Mouse (Mus musculus): Measurements from ENCODE around the gene Micall2. TPM values are rescaled to one million over a fixed set of nuclear protein-coding genes. Genes with fewer than 3 reads are reported as not detected.
"Not testable (repeated sequence)": the region's sequence is repeated elsewhere in the genome, so short reads cannot be mapped to it uniquely, and the experiment has no call there.

The Micall2 gene
- total and polyA plus RNA-seq, 2 experiments from 2014 or later, result 5.1 to 9.9 TPM

GRCm38 (mm10) chr5:139718540-139718939 lies 17.6 kb downstream of the Micall2 start:
- no peak for DNase-seq
- TF ChIP-seq CTCF (IDR thresholded peaks at IDR 0.05; ENCODE audit: low read depth), result no peak
- Histone ChIP-seq H3K4me2 (ENCODE audit: low read depth) (no peak overlapping the region), H3K9ac (no peak overlapping the region), H3K9me3 (ENCODE audit: low read length) (no peaks in the 10 kb centered on the region), H3K27ac (ENCODE audit: low read depth, low read length) (no peak overlapping the region), H3K4me3 (ENCODE audit: low read depth, low read length) (no peak overlapping the region), H3K4me1 (ENCODE audit: insufficient read depth) (no peaks in the 10 kb centered on the region), H3K27me3 (ENCODE audit: insufficient read depth, low read length) (no peaks in the 10 kb centered on the region), H3K36me3 (ENCODE audit: insufficient read depth) (no peaks in the 10 kb centered on the region)
- WGBS, result 57% methylated on average over 6 of the region's 6 CpGs
- ATAC-seq, result peak; percentile 16; the same call in 1 of the 2 replicates

GRCm38 (mm10) chr5:139717723-139718122 lies 18.4 kb downstream of the Micall2 start:
- H3K36me3 ChIP-seq (ENCODE audit: insufficient read depth), result no peaks in the 10 kb centered on the region
- DNase-seq (peak; percentile 34), ATAC-seq (no peak)
- no peak overlapping the region for H3K4me2 ChIP-seq (ENCODE audit: low read depth)
- no peak overlapping the region for H3K4me3 ChIP-seq (ENCODE audit: low read depth, low read length)
- no peaks in the 10 kb centered on the region for H3K4me1 ChIP-seq (ENCODE audit: insufficient read depth)
- 95% methylated on average over 2 of the region's 2 CpGs for WGBS
- no peaks in the 10 kb centered on the region for H3K9me3 ChIP-seq (ENCODE audit: low read length)
- no peak overlapping the region for H3K27ac ChIP-seq (ENCODE audit: low read depth, low read length)
- H3K9ac ChIP-seq, result no peak overlapping the region
- H3K27me3 ChIP-seq (ENCODE audit: insufficient read depth, low read length), result no peaks in the 10 kb centered on the region
- peak; percentile 73 for TF ChIP-seq CTCF (IDR thresholded peaks at IDR 0.05; ENCODE audit: low read depth)

GRCm38 (mm10) chr5:139706496-139706895 lies 29.6 kb downstream of the Micall2 start:
- no peak for TF ChIP-seq CTCF (IDR thresholded peaks at IDR 0.05; ENCODE audit: low read depth)
- no peak overlapping the region for H3K4me3 ChIP-seq (ENCODE audit: low read depth, low read length)
- H3K9me3 ChIP-seq (ENCODE audit: low read length), result no peaks in the 10 kb centered on the region
- H3K4me2 ChIP-seq (ENCODE audit: low read depth), result no peak overlapping the region
- WGBS, result 76% methylated on average over 10 of the region's 10 CpGs
- H3K9ac ChIP-seq, result no peak overlapping the region
- DNase-seq (no peak), ATAC-seq (no peak)
- H3K27me3 ChIP-seq (ENCODE audit: insufficient read depth, low read length), result no peaks in the 10 kb centered on the region
- H3K27ac ChIP-seq (ENCODE audit: low read depth, low read length), result no peak overlapping the region
- peaks cover 16% of the 10 kb centered on the region; the same call in 1 of the 2 replicates for H3K36me3 ChIP-seq (ENCODE audit: insufficient read depth)
- no peaks in the 10 kb centered on the region for H3K4me1 ChIP-seq (ENCODE audit: insufficient read depth)

GRCm38 (mm10) chr5:139702905-139703304 lies 33.2 kb downstream of the Micall2 start:
- WGBS, result 53% methylated on average over 2 of the region's 2 CpGs
- H3K27me3 ChIP-seq (ENCODE audit: insufficient read depth, low read length), result no peaks in the 10 kb centered on the region
- H3K9me3 ChIP-seq (ENCODE audit: low read length), result no peaks in the 10 kb centered on the region
- H3K4me1 ChIP-seq (ENCODE audit: insufficient read depth), result no peaks in the 10 kb centered on the region
- ATAC-seq (no peak), DNase-seq (no peak)
- H3K9ac ChIP-seq, result no peak overlapping the region
- no peak overlapping the region for H3K4me3 ChIP-seq (ENCODE audit: low read depth, low read length)
- peak; percentile 54 for TF ChIP-seq CTCF (IDR thresholded peaks at IDR 0.05; ENCODE audit: low read depth)
- no peak overlapping the region for H3K27ac ChIP-seq (ENCODE audit: low read depth, low read length)
- H3K4me2 ChIP-seq (ENCODE audit: low read depth), result no peak overlapping the region
- H3K36me3 ChIP-seq (ENCODE audit: insufficient read depth), result no peaks in the 10 kb centered on the region

GRCm38 (mm10) chr5:139702236-139702635 lies 33.9 kb downstream of the Micall2 start:
- no peak overlapping the region for H3K4me2 ChIP-seq (ENCODE audit: low read depth)
- WGBS, result 78% methylated on average over 10 of the region's 10 CpGs
- TF ChIP-seq CTCF (IDR thresholded peaks at IDR 0.05; ENCODE audit: low read depth), result no peak
- H3K9ac ChIP-seq, result no peak overlapping the region
- H3K27ac ChIP-seq (ENCODE audit: low read depth, low read length), result no peak overlapping the region
- H3K4me1 ChIP-seq (ENCODE audit: insufficient read depth), result no peaks in the 10 kb centered on the region
- no peak for ATAC-seq
- DNase-seq, result no peak
- no peaks in the 10 kb centered on the region for H3K36me3 ChIP-seq (ENCODE audit: insufficient read depth)
- H3K27me3 ChIP-seq (ENCODE audit: insufficient read depth, low read length), result no peaks in the 10 kb centered on the region
- no peaks in the 10 kb centered on the region for H3K9me3 ChIP-seq (ENCODE audit: low read length)
- no peak overlapping the region for H3K4me3 ChIP-seq (ENCODE audit: low read depth, low read length)

GRCm38 (mm10) chr5:139696954-139697353 lies 39.2 kb downstream of the Micall2 start:
- Histone ChIP-seq H3K36me3 (ENCODE audit: insufficient read depth) (no peaks in the 10 kb centered on the region), H3K4me1 (ENCODE audit: insufficient read depth) (no peaks in the 10 kb centered on the region), H3K4me3 (ENCODE audit: low read depth, low read length) (no peak overlapping the region), H3K9ac (no peak overlapping the region), H3K4me2 (ENCODE audit: low read depth) (no peak overlapping the region), H3K9me3 (ENCODE audit: low read length) (no peaks in the 10 kb centered on the region), H3K27me3 (ENCODE audit: insufficient read depth, low read length) (no peaks in the 10 kb centered on the region), H3K27ac (ENCODE audit: low read depth, low read length) (no peak overlapping the region)
- ATAC-seq, result no peak
- no peak for DNase-seq
- TF ChIP-seq CTCF (IDR thresholded peaks at IDR 0.05; ENCODE audit: low read depth), result no peak
- 91% methylated on average over 6 of the region's 6 CpGs for WGBS

- H3K27me3 ChIP-seq (ENCODE audit: insufficient read depth, low read length); DNase-seq; H3K4me1 ChIP-seq (ENCODE audit: insufficient read depth); H3K4me2 ChIP-seq (ENCODE audit: low read depth); H3K27ac ChIP-seq (ENCODE audit: low read depth, low read length); ATAC-seq; H3K36me3 ChIP-seq (ENCODE audit: insufficient read depth); H3K9ac ChIP-seq; H3K9me3 ChIP-seq (ENCODE audit: low read length); H3K4me3 ChIP-seq (ENCODE audit: low read depth, low read length): not testable (repeated sequence)
- WGBS, result 81% methylated on average over 3 of the region's 3 CpGs
These were observed 40.3 kb downstream of the Micall2 start for GRCm38 (mm10) chr5:139695876-139696275.

Data from forebrain, postnatal 0 days (tissue).